Mouse (Mus musculus) hindbrain, embryonic 14.5 days (tissue): ENCODE measurements around the gene Hsf2. TPM values are rescaled to one million over a fixed set of nuclear protein-coding genes. Genes with fewer than 3 reads are reported as not detected.
A peak's percentile ranks its signal among the peaks of the same experiment; 100 is the strongest.
"Not testable (repeated sequence)": the region's sequence is repeated elsewhere in the genome, so short reads cannot be mapped to it uniquely, and the experiment has no call there.

Source experiments
- ATAC-seq: fragments of 200-750 bp; cut with Nextera tagmentation; 2 replicates; pipeline ENCODE4 v1.8.0; 2017; ENCODE audit warnings: moderate number of reproducible peaks, mild to moderate bottlenecking, moderate TSS enrichment, moderate library complexity; ENCODE audit not compliant: low FRiP score
- DNase-seq: peaks from one replicate; pipeline ENCODE4 v3.0.0-alpha.2; 2015; ENCODE audit warnings: low spot score
- H3K27ac ChIP-seq: fragments of 300-500 bp; sonication (generic); 2 replicates; pipeline ENCODE4 v1.5.1; 2014; ENCODE audit warnings: mild to moderate bottlenecking, moderate library complexity
- H3K27me3 ChIP-seq: fragments of 300-500 bp; sonication (generic); 2 replicates; pipeline ENCODE4 v1.6.1; 2014; ENCODE audit warnings: mild to moderate bottlenecking, low read length, mixed read lengths; ENCODE audit not compliant: control insufficient read depth, insufficient read depth
- H3K36me3 ChIP-seq: fragments of 300-500 bp; sonication (generic); replicated peaks from 2 replicates; pipeline ENCODE4 v1.6.1; 2014; ENCODE audit not compliant: control insufficient read depth, insufficient read depth
- H3K4me1 ChIP-seq: fragments of 300-500 bp; sonication (generic); replicated peaks from 2 replicates; pipeline ENCODE4 v1.6.1; 2014; ENCODE audit warnings: antibody characterized with exemption, low read length, mixed read lengths; ENCODE audit not compliant: control insufficient read depth, insufficient read depth
- H3K4me2 ChIP-seq: fragments of 300-500 bp; sonication (generic); replicated peaks from 2 replicates; pipeline ENCODE4 v1.6.1; 2014; ENCODE audit warnings: mild to moderate bottlenecking, moderate library complexity
- H3K4me3 ChIP-seq: fragments of 300-500 bp; sonication (generic); replicated peaks from 2 replicates; pipeline ENCODE4 v1.5.1; 2014; ENCODE audit warnings: mild to moderate bottlenecking, low read length
- H3K9ac ChIP-seq: fragments of 300-500 bp; sonication (generic); 2 replicates; pipeline ENCODE4 v1.6.1; 2014
- H3K9me3 ChIP-seq: fragments of 300-500 bp; sonication (generic); 2 replicates; pipeline ENCODE4 v1.6.1; 2016; ENCODE audit warnings: low read length; ENCODE audit not compliant: control insufficient read depth
- WGBS: fragments of 180-500 bp; shearing (Covaris S2); extraction: QIAGEN DNeasy Blood & Tissue Kit; methylation state at CpG from one replicate; pipeline ENCODE4 v1.1.7; 2014; 5-methylcytosine and 5-hydroxymethylcytosine counted together
- polyA plus RNA-seq: library from polyadenylated mRNA; unstranded; fragments of >200 nt; fragmentation: Nextera tagmentation; extraction: Ambion mirVana; gene quantifications from 2 replicates; pipeline ENCODE4 v1.2.1, GENCODE M21; 2014

Hsf2 gene
- polyA plus RNA-seq, 1 experiment from 2014 or later = 48.5 TPM

GRCm38 (mm10) chr10:57515278-57515677 lies 29.1 kb downstream of the Hsf2 start:
- Histone ChIP-seq H3K4me2 (no peak overlapping the region), H3K36me3 (peaks cover 87% of the 10 kb centered on the region), H3K27ac (no peak overlapping the region), H3K4me3 (no peak overlapping the region), H3K27me3 (no peaks in the 10 kb centered on the region), H3K4me1 (no peaks in the 10 kb centered on the region), H3K9ac (no peak overlapping the region), H3K9me3 (no peaks in the 10 kb centered on the region)
- no peak for ATAC-seq
- no peak for DNase-seq
- WGBS = 82% methylated on average over 1 of the region's 1 CpGs

DNA sequence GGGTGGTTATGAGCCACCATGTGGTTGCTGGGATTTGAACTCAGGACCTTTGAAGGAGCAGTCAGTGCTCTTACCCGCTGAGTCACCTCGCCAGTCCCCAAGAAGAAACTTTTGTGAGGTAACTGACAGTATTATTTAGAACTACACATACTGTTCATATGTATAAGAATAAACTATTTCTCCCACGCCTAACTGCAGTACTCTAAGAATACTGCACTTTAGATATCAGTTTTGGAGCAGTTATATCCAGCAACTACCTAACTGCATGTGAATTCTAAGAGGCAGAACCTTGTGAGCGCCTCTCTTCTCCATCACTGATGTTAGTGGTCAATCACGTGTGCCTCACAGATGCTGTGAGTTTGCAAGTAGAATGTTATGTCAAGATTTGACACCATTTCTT lies 40.3 kb downstream of the Hsf2 start:
- peaks cover 56% of the 10 kb centered on the region for H3K36me3 ChIP-seq
- WGBS = 97% methylated on average over 5 of the region's 5 CpGs
- H3K27ac ChIP-seq = no peak overlapping the region
- H3K27me3 ChIP-seq = no peaks in the 10 kb centered on the region
- ATAC-seq (no peak), DNase-seq (no peak)
- no peak overlapping the region for H3K9ac ChIP-seq
- peaks cover 34% of the 10 kb centered on the region for H3K4me1 ChIP-seq
- H3K4me3 ChIP-seq = no peak overlapping the region
- peaks cover 4% of the 10 kb centered on the region; the same call in 1 of the 2 replicates for H3K9me3 ChIP-seq
- no peak overlapping the region for H3K4me2 ChIP-seq

GRCm38 (mm10) chr10:57531076-57531475 lies 44.9 kb downstream of the Hsf2 start:
- peaks cover 34% of the 10 kb centered on the region for H3K4me1 ChIP-seq
- peak overlapping the region; percentile 93 for H3K4me2 ChIP-seq
- H3K4me3 ChIP-seq = peak overlapping the region; percentile 88
- 59% methylated on average over 2 of the region's 2 CpGs for WGBS
- H3K9ac ChIP-seq = peak overlapping the region; percentile 96
- no peaks in the 10 kb centered on the region for H3K27me3 ChIP-seq
- DNase-seq (no peak), ATAC-seq (no peak)
- no peaks in the 10 kb centered on the region for H3K9me3 ChIP-seq
- H3K27ac ChIP-seq = no peak overlapping the region
- peaks cover 15% of the 10 kb centered on the region for H3K36me3 ChIP-seq

- WGBS = 3% methylated on average over 28 of the region's 28 CpGs
- DNase-seq (peak; percentile 57), ATAC-seq (no peak)
- Histone ChIP-seq H3K27ac (peak overlapping the region; percentile 98), H3K4me3 (peak overlapping the region; percentile 88), H3K27me3 (no peaks in the 10 kb centered on the region), H3K4me1 (peaks cover 34% of the 10 kb centered on the region), H3K9me3 (no peaks in the 10 kb centered on the region), H3K4me2 (peak overlapping the region; percentile 93), H3K9ac (peak overlapping the region; percentile 96), H3K36me3 (peaks cover 8% of the 10 kb centered on the region)
These were observed 45.5 kb downstream of the Hsf2 start for GRCm38 (mm10) chr10:57531616-57532217.

GRCm38 (mm10) chr10:57532218-57533101 lies 46.3 kb downstream of the Hsf2 start, which contains the start of gene Serinc1:
Gene Serinc1, minus strand, starts transcription at chr10:57532530.
- Histone ChIP-seq H3K36me3 (peaks cover 1% of the 10 kb centered on the region; the same call in 1 of the 2 replicates), H3K4me2 (peak within 1 kb of the TSS; percentile 93), H3K4me3 (peak within 1 kb of the TSS; percentile 88), H3K9me3 (no peaks in the 10 kb centered on the region), H3K9ac (peak within 1 kb of the TSS; percentile 96), H3K27me3 (no peaks in the 10 kb centered on the region), H3K27ac (peak within 1 kb of the TSS; percentile 98), H3K4me1 (peaks cover 34% of the 10 kb centered on the region)
- peak; percentile 97 for DNase-seq
- ATAC-seq = peak; percentile 100
- WGBS = 12% methylated on average over 49 of the region's 49 CpGs

DNA sequence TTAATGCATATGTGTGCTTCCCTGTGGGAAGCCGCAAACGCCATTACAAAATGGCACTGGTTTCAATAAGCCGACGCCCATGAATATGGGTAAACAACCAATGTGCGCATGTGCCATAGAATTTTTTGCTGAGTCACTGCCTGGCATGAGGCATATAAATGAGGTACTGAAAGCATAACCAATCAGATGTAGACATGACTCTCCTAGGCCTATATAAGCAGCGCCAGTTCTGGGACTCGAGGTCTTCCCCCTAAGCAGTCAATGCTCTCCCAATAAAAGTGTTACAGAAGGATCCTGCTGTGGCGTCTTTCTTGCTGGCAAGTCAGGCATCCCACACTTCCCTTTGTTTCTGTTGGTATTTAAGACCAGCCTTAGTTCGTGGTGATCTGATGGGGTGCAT lies 57.7 kb downstream of the Hsf2 start:
- not testable (repeated sequence) for H3K4me2 ChIP-seq, DNase-seq, H3K4me1 ChIP-seq, H3K4me3 ChIP-seq, H3K9ac ChIP-seq, ATAC-seq, H3K27ac ChIP-seq, H3K9me3 ChIP-seq, H3K27me3 ChIP-seq, H3K36me3 ChIP-seq
- WGBS = 83% methylated on average over 9 of the region's 9 CpGs

- Histone ChIP-seq H3K4me3 (no peak overlapping the region), H3K9ac (no peak overlapping the region), H3K9me3 (no peaks in the 10 kb centered on the region), H3K36me3 (no peaks in the 10 kb centered on the region), H3K27ac (no peak overlapping the region), H3K4me2 (no peak overlapping the region), H3K4me1 (no peaks in the 10 kb centered on the region), H3K27me3 (peaks cover 4% of the 10 kb centered on the region; the same call in 1 of the 2 replicates)
- ATAC-seq (no peak), DNase-seq (no peak)
- WGBS = 77% methylated on average over 4 of the region's 4 CpGs
These were observed 63.4 kb downstream of the Hsf2 start for GRCm38 (mm10) chr10:57549631-57550030.

GRCm38 (mm10) chr10:57553719-57554118 lies 67.5 kb downstream of the Hsf2 start:
- Histone ChIP-seq H3K27ac (no peak overlapping the region), H3K27me3 (peaks cover 4% of the 10 kb centered on the region; the same call in 1 of the 2 replicates), H3K4me3 (no peak overlapping the region), H3K4me2 (no peak overlapping the region), H3K9ac (no peak overlapping the region), H3K4me1 (no peaks in the 10 kb centered on the region), H3K9me3 (no peaks in the 10 kb centered on the region), H3K36me3 (no peaks in the 10 kb centered on the region)
- WGBS = 95% methylated on average over 1 of the region's 1 CpGs
- DNase-seq (no peak), ATAC-seq (no peak)

GRCm38 (mm10) chr10:57557597-57557996 lies 71.4 kb downstream of the Hsf2 start:
- WGBS = 85% methylated on average over 5 of the region's 5 CpGs
- peaks cover 3% of the 10 kb centered on the region; the same call in 1 of the 2 replicates for H3K27me3 ChIP-seq
- ATAC-seq (no peak), DNase-seq (no peak)
- H3K9me3 ChIP-seq = no peaks in the 10 kb centered on the region
- no peak overlapping the region for H3K4me2 ChIP-seq
- no peaks in the 10 kb centered on the region for H3K4me1 ChIP-seq
- H3K4me3 ChIP-seq = no peak overlapping the region
- no peak overlapping the region for H3K9ac ChIP-seq
- H3K36me3 ChIP-seq = no peaks in the 10 kb centered on the region
- H3K27ac ChIP-seq = no peak overlapping the region
